ENCODE assay signal across 12 mouse cellular contexts in the genomic region with DNA sequence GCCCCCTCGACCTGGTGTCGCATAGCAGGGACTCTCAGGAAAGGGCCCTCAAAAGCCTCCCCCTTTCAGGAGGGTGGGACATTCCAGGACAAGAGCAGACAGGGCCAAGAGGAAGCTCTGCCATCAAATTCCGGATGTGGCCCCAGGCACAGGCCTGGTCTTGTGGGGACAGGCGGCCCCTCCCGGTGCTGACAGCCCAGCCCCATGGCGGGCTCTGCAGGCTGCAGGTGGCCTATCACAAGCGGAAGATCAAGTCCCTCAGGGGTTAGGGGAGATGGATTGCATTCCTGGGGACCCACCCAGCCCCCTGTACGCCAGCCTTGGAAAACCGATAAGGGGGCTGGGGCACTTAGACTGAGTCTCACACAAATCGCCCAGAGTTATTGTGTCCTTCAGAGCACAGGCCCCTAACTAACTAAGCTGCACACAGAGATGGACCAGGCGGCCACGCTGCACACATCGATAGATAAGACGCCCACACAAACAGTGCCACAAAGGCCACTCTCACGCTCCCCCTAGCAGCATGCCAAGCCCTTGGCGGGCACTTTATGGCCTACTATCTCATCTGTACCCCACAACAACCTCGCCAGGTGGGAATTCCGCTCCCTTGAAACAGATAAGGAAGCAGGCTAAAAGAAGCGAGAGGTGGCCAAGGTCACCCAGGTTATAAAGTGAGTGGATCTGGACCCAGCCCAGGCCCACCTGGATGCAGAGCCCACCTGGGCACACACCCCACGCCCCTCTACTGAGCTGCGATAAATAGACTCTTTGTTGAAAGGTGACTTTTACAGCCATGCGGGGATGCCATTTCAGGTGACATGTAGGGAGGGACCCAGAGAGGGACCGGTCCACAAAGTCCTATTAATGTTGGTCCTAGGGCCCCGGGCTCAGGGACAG. TPM values are rescaled to one million over a fixed set of nuclear protein-coding genes. Genes with fewer than 3 reads are reported as not detected.
DNase-seq lines count a peak whose midpoint lies in the region; ATAC-seq and TF ChIP-seq lines count a peak whose summit lies in the region.
"Had no signal": no experiment of that assay in that cellular context is flagged by ENCODE, and none has a peak within 500 bp of the region (broad histone marks: within the 10 kb centered on the region; RNA-seq: fewer than 3 reads in every experiment).

No protein-coding gene starts in this region.

- no peaks in the 10 kb centered on the region for H3K36me3 ChIP-seq in stomach, embryonic 14.5 days (ENCODE audit: control insufficient read depth, insufficient read depth, low read length)
- no peaks in the 10 kb centered on the region for H3K36me3 ChIP-seq in stomach, postnatal 0 days (ENCODE audit: control insufficient read depth, insufficient read depth, low read length)
- H3K36me3 ChIP-seq: midbrain, embryonic 10.5 days had no signal

- DNase-seq in embryo, embryonic 10 days (ENCODE audit: low spot score): peak; percentile 23
- no peak for DNase-seq in embryo, embryonic 10.5 days (ENCODE audit: low spot score)
- DNase-seq in stomach, postnatal 0 days (ENCODE audit: low spot score): no peak
- DNase-seq in kidney, postnatal 10 days: peak; percentile 49
- DNase-seq in right cerebral cortex, postnatal 36 days (ENCODE audit: low spot score in 2 of 2): no peak
- no peak for DNase-seq in testis, postnatal 10 days (ENCODE audit: low spot score)
- no peak for DNase-seq in left cerebral cortex, postnatal 36 days (ENCODE audit: low spot score in 2 of 2)
- DNase-seq: thymus, postnatal 4 days had no signal

- no peaks in the 10 kb centered on the region for H3K4me1 ChIP-seq in stomach, embryonic 14.5 days (ENCODE audit: control insufficient read depth, insufficient read depth, low read length)
- no peaks in the 10 kb centered on the region for H3K4me1 ChIP-seq in stomach, postnatal 0 days (replicated peaks; ENCODE audit: control insufficient read depth, insufficient read depth)

- no peaks in the 10 kb centered on the region for H3K27me3 ChIP-seq in stomach, embryonic 14.5 days (ENCODE audit: control insufficient read depth, insufficient read depth, low read length)
- no peaks in the 10 kb centered on the region for H3K27me3 ChIP-seq in stomach, postnatal 0 days (ENCODE audit: control insufficient read depth, insufficient read depth, low read length)

- TF ChIP-seq CTCF in stomach, postnatal 0 days (IDR thresholded peaks at IDR 0.05; ENCODE audit: low read depth): no peak

- 54% methylated on average over 24 of the region's 24 CpGs for WGBS in stomach, embryonic 14.5 days
- WGBS in stomach, postnatal 0 days: 48% methylated on average over 24 of the region's 24 CpGs

- peak; percentile 43; the same call in 1 of the 2 replicates for ATAC-seq in stomach, embryonic 14.5 days (ENCODE audit: insufficient number of reproducible peaks, insufficient read depth, low FRiP score, low read depth)
- ATAC-seq in stomach, postnatal 0 days (ENCODE audit: low FRiP score, low TSS enrichment): no peak

- intact Hi-C loops in left cerebral cortex, postnatal 36 days (cut with DNase I): no loop called here

- H3K9me3 ChIP-seq in stomach, embryonic 14.5 days (ENCODE audit: control insufficient read depth, low read depth, low read length): no peaks in the 10 kb centered on the region
- no peaks in the 10 kb centered on the region for H3K9me3 ChIP-seq in stomach, postnatal 0 days (ENCODE audit: control insufficient read depth, low read length)
- H3K9me3 ChIP-seq: midbrain, embryonic 10.5 days had no signal

- H3K9ac ChIP-seq in stomach, embryonic 14.5 days (replicated peaks; ENCODE audit: low read depth, low read length): no peak overlapping the region
- H3K9ac ChIP-seq in stomach, postnatal 0 days (ENCODE audit: low read length): no peak overlapping the region

- H3K4me3 ChIP-seq in stomach, embryonic 14.5 days (ENCODE audit: low read depth, low read length): no peak overlapping the region
- no peak overlapping the region for H3K4me3 ChIP-seq in stomach, postnatal 0 days (ENCODE audit: low read depth, low read length)
- H3K4me3 ChIP-seq: midbrain, embryonic 10.5 days had no signal

- no peak for TF ChIP-seq EP300 in stomach, postnatal 0 days (optimal IDR thresholded peaks at IDR 0.05)

- no peak overlapping the region for H3K4me2 ChIP-seq in stomach, embryonic 14.5 days (replicated peaks; ENCODE audit: low read depth, low read length)
- no peak overlapping the region for H3K4me2 ChIP-seq in stomach, postnatal 0 days (replicated peaks; ENCODE audit: low read depth)

- peak overlapping the region; percentile 33; the same call in 1 of the 2 replicates for H3K27ac ChIP-seq in stomach, embryonic 14.5 days (ENCODE audit: low read length)
- no peak overlapping the region for H3K27ac ChIP-seq in stomach, postnatal 0 days (replicated peaks)
- H3K27ac ChIP-seq: midbrain, embryonic 10.5 days had no signal

RNA-seq across cellular contexts. Expression of a gene that starts 55.5 kb away (rescaled TPM):
- polyA plus RNA-seq in stomach, embryonic 14.5 days (2014; fragmentation: Nextera tagmentation; extraction: Ambion mirVana): not detected in 2 replicates
- polyA plus RNA-seq in stomach, postnatal 0 days (2015; fragmentation: Nextera tagmentation; extraction: Ambion mirVana): not detected in 2 replicates
- total RNA-seq in left cerebral cortex, postnatal 36 days (2021): not detected
- total RNA-seq: left cerebral cortex, postnatal 10 days; neutrophil, adult 5-6 weeks had no signal
- polyA plus RNA-seq: midbrain, embryonic 10.5 days had no signal

Comparison
In these comparisons a context has a peak if more than half of its experiments do, and no peak if none do; other contexts are left out.
1. DNase-seq: peak in embryo, embryonic 10 days (single experiment) and kidney, postnatal 10 days (single experiment); none in embryo, embryonic 10.5 days (single experiment), stomach, postnatal 0 days (single experiment), right cerebral cortex, postnatal 36 days (0 of 2), testis, postnatal 10 days (single experiment) and left cerebral cortex, postnatal 36 days (0 of 2).